Mouse (Mus musculus): ENCODE measurements around the gene Igfbp2. TPM values are rescaled to one million over a fixed set of nuclear protein-coding genes. Genes with fewer than 3 reads are reported as not detected.

Gene Igfbp2
- total RNA-seq, 2 experiments from 2014 or later = 0.28 to 0.62 TPM

Other genes with a start within 250 kb of the Igfbp2 start
- gene Smarcal1, start 241.3 kb upstream of the Igfbp2 start, total RNA-seq (2021) = 10 to 100 TPM; 18.5 to 21.9 TPM
- gene Ankar, start 123.9 kb upstream of the Igfbp2 start, total RNA-seq (2021) = not detected
- 100 to 1,000 TPM; 566 to 581 TPM for gene Rpl37a, start 113.2 kb upstream of the Igfbp2 start, total RNA-seq (2021)
- gene Igfbp5, start 50.4 kb downstream of the Igfbp2 start, total RNA-seq (2021) = 100 to 1,000 TPM; 189 to 235 TPM
- not detected for gene Tnp1, start 191.4 kb downstream of the Igfbp2 start, total RNA-seq (2021)

Data from gastrocnemius, adult 18-20 months (tissue).